Mouse (Mus musculus) ES-Bruce4 (cell line): ENCODE data around the gene 9130019O22Rik.

Experiments
- CTCF ChIP-seq: IDR thresholded peaks from one replicate; pipeline ENCODE4 v1.8.1; 2011; ENCODE audit warnings: low read depth, low read length
- POLR2A ChIP-seq: IDR thresholded peaks from one replicate; pipeline ENCODE4 v1.8.1; 2011; ENCODE audit warnings: low read length; ENCODE audit not compliant: insufficient read depth

DNA sequence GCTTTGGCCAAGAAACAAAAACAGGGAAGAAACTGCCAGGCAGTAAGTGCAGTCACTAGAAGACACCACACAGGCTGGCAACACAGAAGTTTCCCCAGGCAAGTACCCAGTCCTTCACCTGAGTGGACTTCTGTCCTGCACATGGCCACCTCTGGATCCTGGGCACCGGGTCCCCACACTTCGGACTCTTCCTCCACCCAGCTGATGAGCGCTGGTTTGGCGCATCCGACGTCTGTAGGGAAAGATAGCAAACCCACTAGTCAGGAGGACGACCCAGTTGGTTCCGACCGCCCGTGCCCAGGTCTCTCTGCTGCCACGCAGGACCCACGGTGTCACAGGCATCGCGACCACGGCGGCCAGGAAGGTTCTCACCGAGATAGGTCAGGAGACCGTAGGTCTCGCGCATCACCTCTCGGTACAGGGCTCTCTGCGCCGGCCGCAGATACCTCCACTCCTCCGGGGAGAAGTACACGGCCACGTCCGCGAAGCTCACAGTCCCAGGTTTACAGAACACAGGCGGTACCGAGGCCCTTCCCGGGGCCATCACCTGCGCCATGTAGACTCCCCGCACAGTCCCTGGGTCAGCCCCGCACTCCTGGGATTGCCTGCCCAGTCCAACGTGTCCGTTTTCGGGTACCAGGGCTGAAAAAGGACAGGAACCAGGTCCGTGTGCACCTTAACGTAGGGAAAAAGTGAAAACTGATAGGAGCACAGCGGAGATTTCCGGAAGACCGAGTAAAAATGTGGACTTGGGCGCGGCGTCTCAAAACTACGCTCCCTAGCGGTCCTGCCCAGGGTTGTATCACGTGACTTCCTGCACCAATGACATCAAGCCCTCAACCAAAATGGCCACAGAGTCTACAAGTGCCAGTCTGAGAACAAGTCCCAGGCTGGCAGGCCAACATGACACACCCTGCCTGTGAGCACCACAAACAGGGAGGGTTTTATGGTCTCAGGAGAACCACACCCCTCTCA lies 11.4 kb downstream of the 9130019O22Rik start, which contains the start of gene Zfp747:
- TF ChIP-seq POLR2A (peak; percentile 76), CTCF (peak; percentile 56)
